Mouse (Mus musculus) MEL (cell line): ENCODE results near the gene Gm26620. TPM values are rescaled to one million over a fixed set of nuclear protein-coding genes. Genes with fewer than 3 reads are reported as not detected.

Experiments used
- DNase-seq: peaks from one replicate; pipeline ENCODE4 v3.0.0; 2011; ENCODE audit warnings: low read depth, low spot score
- H3K27ac ChIP-seq: 2 replicates; pipeline ENCODE4 v1.5.1; 2012; ENCODE audit warnings: low read depth, mild to moderate bottlenecking, control low read depth, low read length, moderate library complexity; ENCODE audit not compliant: control insufficient read depth
- H3K27me3 ChIP-seq, 2 experiments: fragments of 150-350 bp in 1 of 2; sonication (generic) in 1 of 2; 2 replicates each; pipeline ENCODE4 v1.6.1; 2012; ENCODE audit warnings: low read length in 2 of 2, mild to moderate bottlenecking in 2 of 2, improper control_type of control experiment in 1 of 2, moderate library complexity in 1 of 2; ENCODE audit not compliant: insufficient read depth in 2 of 2, control insufficient read depth in 1 of 2
- H3K36me3 ChIP-seq, 2 experiments: 2 replicates each; pipeline ENCODE4 v1.6.1; 2012 to 2014; ENCODE audit warnings: low read length in 2 of 2, improper control_type of control experiment in 1 of 2, inconsistent platforms in 1 of 2, mild to moderate bottlenecking in 1 of 2; ENCODE audit not compliant: insufficient read depth in 2 of 2, control insufficient read depth in 1 of 2
- H3K4me1 ChIP-seq, 2 experiments: fragments of 150-350 bp in 1 of 2; sonication (generic) in 1 of 2; 2 replicates each; pipeline ENCODE4 v1.6.1; 2012; ENCODE audit warnings: low read length in 2 of 2, improper control_type of control experiment in 1 of 2, mild to moderate bottlenecking in 1 of 2; ENCODE audit not compliant: insufficient read depth in 2 of 2, control insufficient read depth in 1 of 2
- H3K4me3 ChIP-seq, 2 experiments: fragments of 150-350 bp in 1 of 2; sonication (generic) in 1 of 2; 2 replicates each; pipeline ENCODE4 v1.5.1; 2012; ENCODE audit warnings: low read depth in 2 of 2, low read length in 2 of 2, mild to moderate bottlenecking in 2 of 2, moderate library complexity in 2 of 2, control low read depth in 1 of 2, improper control_type of control experiment in 1 of 2; ENCODE audit not compliant: control insufficient read depth in 1 of 2, insufficient read depth in 1 of 2
- H3K79me2 ChIP-seq: 2 replicates; pipeline ENCODE4 v1.6.1; 2012; ENCODE audit warnings: mild to moderate bottlenecking, low read length, moderate library complexity; ENCODE audit not compliant: control insufficient read depth, poor library complexity, insufficient read depth
- H3K9ac ChIP-seq: 2 replicates; pipeline ENCODE4 v1.6.1; 2012; ENCODE audit warnings: low read depth, mild to moderate bottlenecking, control low read depth, low read length, moderate library complexity; ENCODE audit not compliant: control insufficient read depth, poor library complexity, severe bottlenecking
- H3K9me3 ChIP-seq: fragments of 150-350 bp; sonication (generic); replicated peaks from 2 replicates; pipeline ENCODE4 v1.6.1; 2012; ENCODE audit warnings: mild to moderate bottlenecking, low read length, improper control_type of control experiment, moderate library complexity; ENCODE audit not compliant: insufficient read depth
- BHLHE40 ChIP-seq: IDR thresholded peaks from 2 replicates; pipeline ENCODE4 v1.6.1; 2012; ENCODE audit warnings: low read depth, mild to moderate bottlenecking, inconsistent platforms, low read length, improper control_type of control experiment, borderline replicate concordance
- CHD1 ChIP-seq: IDR thresholded peaks from 2 replicates; pipeline ENCODE4 v1.6.1; 2012; ENCODE audit warnings: low read depth, mild to moderate bottlenecking, inconsistent platforms, low read length, improper control_type of control experiment
- CHD2 ChIP-seq: IDR thresholded peaks from 2 replicates; pipeline ENCODE4 v1.6.1; 2011; ENCODE audit warnings: low read length, improper control_type of control experiment
- ELF1 ChIP-seq: IDR thresholded peaks from 2 replicates; pipeline ENCODE4 v1.6.1; 2014; ENCODE audit warnings: low read depth, mild to moderate bottlenecking, inconsistent platforms, low read length, improper control_type of control experiment, moderate library complexity
- EP300 ChIP-seq, 2 experiments: IDR thresholded peaks; 2 replicates each; pipeline ENCODE4 v1.6.1; 2011; ENCODE audit warnings: improper control_type of control experiment in 2 of 2, low read length in 2 of 2, low read depth in 1 of 2, mild to moderate bottlenecking in 1 of 2
- ETS1 ChIP-seq: IDR thresholded peaks from 2 replicates; pipeline ENCODE4 v1.6.1; 2012; ENCODE audit warnings: low read depth, mild to moderate bottlenecking, inconsistent platforms, low read length, improper control_type of control experiment, moderate library complexity
- GATA1 ChIP-seq: IDR thresholded peaks from 2 replicates; pipeline ENCODE4 v1.6.1; 2011; ENCODE audit warnings: low read depth, low read length, improper control_type of control experiment
- MAFK ChIP-seq: IDR thresholded peaks from 2 replicates; pipeline ENCODE4 v1.6.1; 2011; ENCODE audit warnings: low read depth, mild to moderate bottlenecking, low read length, improper control_type of control experiment, borderline replicate concordance
- MAX ChIP-seq: IDR thresholded peaks from 2 replicates; pipeline ENCODE4 v1.6.1; 2011; ENCODE audit warnings: low read length, improper control_type of control experiment
- MXI1 ChIP-seq: IDR thresholded peaks from 2 replicates; pipeline ENCODE4 v1.6.1; 2011; ENCODE audit warnings: mild to moderate bottlenecking, low read depth, low read length, improper control_type of control experiment
- MYB ChIP-seq: IDR thresholded peaks from 2 replicates; pipeline ENCODE4 v1.6.1; 2011; ENCODE audit warnings: mild to moderate bottlenecking, low read depth, low read length, improper control_type of control experiment
- MYC ChIP-seq: IDR thresholded peaks from 2 replicates; pipeline ENCODE4 v1.6.1; 2011; ENCODE audit warnings: low read depth, mild to moderate bottlenecking, low read length, improper control_type of control experiment, moderate library complexity
- NRF1 ChIP-seq: IDR thresholded peaks from 2 replicates; pipeline ENCODE4 v1.6.1; 2014; ENCODE audit warnings: low read depth, mild to moderate bottlenecking, inconsistent platforms, low read length, improper control_type of control experiment, moderate library complexity; ENCODE audit not compliant: poor library complexity, insufficient read depth, severe bottlenecking
- POLR2A ChIP-seq, 2 experiments: IDR thresholded peaks; 2 replicates each; pipeline ENCODE4 v1.6.1; 2011 to 2012; ENCODE audit warnings: low read length in 2 of 2, mild to moderate bottlenecking in 2 of 2, control low read depth in 1 of 2, improper control_type of control experiment in 1 of 2, low read depth in 1 of 2, moderate library complexity in 1 of 2; ENCODE audit not compliant: control insufficient read depth in 1 of 2, insufficient read depth in 1 of 2, poor library complexity in 1 of 2
- RCOR1 ChIP-seq: IDR thresholded peaks from 2 replicates; pipeline ENCODE4 v1.6.1; 2012; ENCODE audit warnings: low read depth, mild to moderate bottlenecking, inconsistent platforms, low read length, improper control_type of control experiment
- SIN3A ChIP-seq: IDR thresholded peaks from 2 replicates; pipeline ENCODE4 v1.6.1; 2012; ENCODE audit warnings: low read length, improper control_type of control experiment, inconsistent platforms
- SMC3 ChIP-seq: IDR thresholded peaks from 2 replicates; pipeline ENCODE4 v1.6.1; 2011; ENCODE audit warnings: low read depth, low read length, improper control_type of control experiment
- TAL1 ChIP-seq: IDR thresholded peaks from 2 replicates; pipeline ENCODE4 v1.6.1; 2012; ENCODE audit warnings: mild to moderate bottlenecking, inconsistent platforms, low read length, moderate library complexity, mixed read lengths
- USF1 ChIP-seq: IDR thresholded peaks from 2 replicates; pipeline ENCODE4 v1.6.1; 2014; ENCODE audit warnings: low read depth, mild to moderate bottlenecking, inconsistent platforms, low read length, improper control_type of control experiment, moderate library complexity
- USF2 ChIP-seq, 2 experiments: IDR thresholded peaks; 2 replicates each; pipeline ENCODE4 v1.6.1; 2011 to 2012; ENCODE audit warnings: improper control_type of control experiment in 2 of 2, low read length in 2 of 2, borderline replicate concordance in 1 of 2, inconsistent platforms in 1 of 2, low read depth in 1 of 2, mild to moderate bottlenecking in 1 of 2; ENCODE audit not compliant: insufficient read depth in 1 of 2
- ZKSCAN1 ChIP-seq: IDR thresholded peaks from 2 replicates; pipeline ENCODE4 v1.6.1; 2012; ENCODE audit warnings: low read depth, mild to moderate bottlenecking, inconsistent platforms, low read length, improper control_type of control experiment, moderate library complexity
- polyA plus RNA-seq, 2 experiments: library from polyadenylated mRNA; stranded (reverse) in 1 of 2; unstranded in 1 of 2; fragments of >175 nt in 1 of 2; fragments of >200 nt in 1 of 2; gene quantifications; 2 replicates each; pipeline versions ENCODE4 v1.2.1 to v1.2.4; 2012; ENCODE audit warnings: low replicate concordance in 2 of 2, low read depth in 1 of 2; ENCODE audit not compliant: insufficient read length in 2 of 2, insufficient read depth in 1 of 2, missing spikeins in 1 of 2
- total RNA-seq: library from RNA; depleted of rRNA; stranded (reverse); fragments of 300-350 nt; gene quantifications from 2 replicates; pipeline ENCODE4 v1.2.3, GENCODE M21; 2012; rRNA removed

Gm26620 gene
- total and polyA plus RNA-seq, 3 experiments: 1.0 to 5.5 TPM; not detected in 1

DNA sequence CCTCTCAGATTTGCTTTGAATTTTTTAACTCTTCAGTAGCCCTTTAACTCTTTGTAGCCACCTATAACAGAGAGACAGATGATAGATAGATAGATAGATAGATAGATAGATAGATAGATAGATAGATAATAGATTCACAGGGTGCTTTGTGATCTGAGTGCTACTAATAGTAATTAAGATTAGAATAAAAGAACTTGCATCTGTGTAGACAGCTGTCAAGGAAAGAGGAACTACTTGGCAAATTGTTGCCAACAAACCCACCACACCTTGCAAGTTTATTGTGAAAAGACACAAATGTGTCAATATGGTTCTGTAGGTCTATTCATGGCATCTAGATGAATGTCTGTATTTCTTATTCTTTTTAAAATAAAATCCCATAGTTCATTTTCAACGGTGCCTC lies 49.1 kb downstream of the Gm26620 start (continued):
- TF ChIP-seq NRF1 (no peak), ELF1 (0 out of 2 replicates have a peak, but pooled peaks have one; percentile 14), SIN3A (peak; percentile 59), SMC3 (no peak), MYC (0 out of 2 replicates have a peak, but pooled peaks have one; percentile 14), CHD2 (no peak), MYB (no peak), MAX (peak; percentile 35), MAFK (0 out of 2 replicates have a peak, but pooled peaks have one; percentile 25), GATA1 (peak; percentile 75; the same call in 1 of the 2 replicates), RCOR1 (peak; percentile 29), TAL1 (peak; percentile 28; the same call in 1 of the 2 replicates), ZKSCAN1 (no peak)
- TF ChIP-seq, all 39 proteins: peak for 14

- no peaks in the 10 kb centered on the region for H3K27me3 ChIP-seq
- peaks cover 11 to 18% of the 10 kb centered on the region in 2 experiments for H3K4me1 ChIP-seq
- peak overlapping the region; percentile 33 for H3K27ac ChIP-seq
- no peaks in the 10 kb centered on the region for H3K9me3 ChIP-seq
- peak; percentile 85 for DNase-seq
- no peaks in the 10 kb centered on the region for H3K79me2 ChIP-seq
- H3K4me3 ChIP-seq: no peak overlapping the region
- TF ChIP-seq MYC (0 out of 2 replicates have a peak, but pooled peaks have one; percentile 59), USF1 (peak; percentile 81), MXI1 (peak; percentile 43; the same call in 1 of the 2 replicates), USF2 (IDR thresholded peaks at IDR 0.05; ENCODE audit: borderline replicate concordance in 1 of 2, insufficient read depth in 1 of 2, low read depth in 1 of 2, low read length in 2 of 2) (no peak), BHLHE40 (peak; percentile 72; the same call in 1 of the 2 replicates), CHD1 (no peak), POLR2A (IDR thresholded peaks at IDR 0.05; ENCODE audit: control insufficient read depth in 1 of 2, insufficient read depth in 1 of 2, low read depth in 1 of 2, low read length in 2 of 2, poor library complexity in 1 of 2) (no peak), CHD2 (no peak), EP300 (IDR thresholded peaks at IDR 0.05; ENCODE audit: low read depth in 1 of 2, low read length in 2 of 2) (0 out of 4 replicates have a peak, but pooled peaks of 1 of the 2 experiments have one; percentile 32), ELF1 (no peak), SIN3A (peak; percentile 62; the same call in 1 of the 2 replicates), SMC3 (no peak), NRF1 (no peak), ETS1 (peak; percentile 73; the same call in 1 of the 2 replicates)
- H3K36me3 ChIP-seq: peaks cover 0 to 17% of the 10 kb centered on the region in 2 experiments; a peak in 2 of 4 replicates
- no peak overlapping the region for H3K9ac ChIP-seq
Measured at GRCm38 (mm10) chr1:170934383-170934782, 49.5 kb downstream of the Gm26620 start.

Other genes starting within 250 kb of the Gm26620 start
- not detected in 2 replicates for gene Olfml2b, start 240.5 kb upstream of the Gm26620 start, total RNA-seq
- not detected for gene Olfml2b, start 240.5 kb upstream of the Gm26620 start, polyA plus RNA-seq
- gene Atf6, start 17.3 kb upstream of the Gm26620 start, total RNA-seq: 11.7 and 14.3 TPM in 2 replicates
- 10 to 100 TPM in 1 of 2 experiments, not detected in 1; 16.4 TPM for gene Atf6, start 17.3 kb upstream of the Gm26620 start, polyA plus RNA-seq
- 41.8 and 50.0 TPM in 2 replicates for gene Dusp12, start 475 bp downstream of the Gm26620 start, total RNA-seq
- 10 to 100 TPM in 1 of 2 experiments, not detected in 1; 33.8 TPM for gene Dusp12, start 475 bp downstream of the Gm26620 start, polyA plus RNA-seq
- not detected in 2 replicates for gene Fcrlb, start 27.9 kb downstream of the Gm26620 start, total RNA-seq
- not detected for gene Fcrlb, start 27.9 kb downstream of the Gm26620 start, polyA plus RNA-seq
- gene Fcrla, start 42.5 kb downstream of the Gm26620 start, total RNA-seq: 0.12 and 0.39 TPM in 2 replicates
- gene Fcrla, start 42.5 kb downstream of the Gm26620 start, polyA plus RNA-seq: under 1 TPM in 1 of 2 experiments, not detected in 1; 0.18 TPM
- gene Fcgr2b, start 91.5 kb downstream of the Gm26620 start, total RNA-seq: 4.7 and 6.4 TPM in 2 replicates
- 1 to 10 TPM in 1 of 2 experiments, not detected in 1; 8.2 TPM for gene Fcgr2b, start 91.5 kb downstream of the Gm26620 start, polyA plus RNA-seq
- gene Fcgr4, start 133.9 kb downstream of the Gm26620 start, total RNA-seq: not detected in 2 replicates
- not detected for gene Fcgr4, start 133.9 kb downstream of the Gm26620 start, polyA plus RNA-seq
- 0.39 and 0.62 TPM in 2 replicates for gene Fcgr3, start 179.9 kb downstream of the Gm26620 start, total RNA-seq
- gene Fcgr3, start 179.9 kb downstream of the Gm26620 start, polyA plus RNA-seq: 1 to 10 TPM in 1 of 2 experiments, not detected in 1; 6.1 TPM
- 0.69 and 0.75 TPM in 2 replicates for gene Cfap126, start 228.9 kb downstream of the Gm26620 start, total RNA-seq
- 1 to 10 TPM in 1 of 2 experiments, not detected in 1; 3.5 TPM for gene Cfap126, start 228.9 kb downstream of the Gm26620 start, polyA plus RNA-seq